Mouse (Mus musculus) heart, postnatal 14 days (tissue): ENCODE measurements around the gene Bloc1s4. TPM values are rescaled to one million over a fixed set of nuclear protein-coding genes. Genes with fewer than 3 reads are reported as not detected.
A peak's percentile ranks its signal among the peaks of the same experiment; 100 is the strongest.

Experiments
- DNase-seq, 2 experiments: peaks; one replicate each; pipeline ENCODE4 v3.0.0; 2021 to 2022
- intact Hi-C: fragments of 180-260 bp; cut with DNase I; formaldehyde crosslinking; loops from one replicate; pipeline ENCODE4 v1.15.1; 2025
- total RNA-seq, 2 experiments: library from RNA; stranded (reverse); gene quantifications; 2 replicates each; pipeline ENCODE4 v1.2.3; 2021

Bloc1s4 gene
- total RNA-seq, 2 experiments from 2014 or later = 11.9 to 12.2 TPM

- intact Hi-C loops = loop anchor here (10.0 kb wide), 1 partner anchor 162 kb away; no protein-coding TSS in a partner anchor
- DNase-seq = no peak
Observed at GRCm38 (mm10) chr5:36747071-36747470, 1.4 kb downstream of the Bloc1s4 start.

- DNase-seq = peak; percentile 81 to 92
- intact Hi-C loops = loop anchor here (1.0 to 10.0 kb wide), 3 partner anchors 140 to 279 kb away; no protein-coding TSS in a partner anchor
Observed at GRCm38 (mm10) chr5:36742126-36742848, 6.2 kb downstream of the Bloc1s4 start.

GRCm38 (mm10) chr5:36739829-36740228, 8.6 kb downstream of the Bloc1s4 start:
- intact Hi-C loops = loop anchor here (1.0 to 10.0 kb wide), 3 partner anchors 45 to 213 kb away; no protein-coding TSS in a partner anchor
- peak in 1 of 2 experiments; percentile 63 for DNase-seq

GRCm38 (mm10) chr5:36738799-36739615, 9.4 kb downstream of the Bloc1s4 start:
- DNase-seq = peak; percentile 40 to 55
- intact Hi-C loops = loop anchor here (2.0 kb wide), 1 partner anchor 44 kb away; no protein-coding TSS in a partner anchor

GRCm38 (mm10) chr5:36737765-36738164, 10.7 kb downstream of the Bloc1s4 start:
- DNase-seq = no peak
- intact Hi-C loops = loop anchor here (2.0 kb wide), 1 partner anchor 43 kb away; no protein-coding TSS in a partner anchor

GRCm38 (mm10) chr5:36736009-36736408, 12.4 kb downstream of the Bloc1s4 start:
- no peak for DNase-seq
- intact Hi-C loops = no loop called here

- intact Hi-C loops = no loop called here
- no peak for DNase-seq
Observed at GRCm38 (mm10) chr5:36735106-36735505, 13.3 kb downstream of the Bloc1s4 start.

- intact Hi-C loops = no loop called here
Observed at GRCm38 (mm10) chr5:36733405-36733804, 15.0 kb downstream of the Bloc1s4 start.

GRCm38 (mm10) chr5:36731901-36732652, 16.4 kb downstream of the Bloc1s4 start:
- no peak for DNase-seq
- intact Hi-C loops = no loop called here

More at GRCm38 (mm10) chr5:36733405-36733804, 15.0 kb downstream of the Bloc1s4 start:
- DNase-seq = no peak

- intact Hi-C loops = no loop called here
- no peak for DNase-seq
Observed at GRCm38 (mm10) chr5:36730689-36731088, 17.8 kb downstream of the Bloc1s4 start.

GRCm38 (mm10) chr5:36729923-36730322, 18.5 kb downstream of the Bloc1s4 start:
- no peak for DNase-seq
- intact Hi-C loops = no loop called here

- DNase-seq = no peak
- intact Hi-C loops = no loop called here
Observed at GRCm38 (mm10) chr5:36729086-36729473, 19.4 kb downstream of the Bloc1s4 start.

- intact Hi-C loops = no loop called here
- no peak for DNase-seq
Observed at GRCm38 (mm10) chr5:36728403-36729085, 19.9 kb downstream of the Bloc1s4 start.

- intact Hi-C loops = no loop called here
- no peak for DNase-seq
Observed at GRCm38 (mm10) chr5:36727776-36728175, 20.7 kb downstream of the Bloc1s4 start.

GRCm38 (mm10) chr5:36727136-36727535, 21.3 kb downstream of the Bloc1s4 start:
- DNase-seq = no peak
- intact Hi-C loops = no loop called here

- no peak for DNase-seq
- intact Hi-C loops = no loop called here
Observed at GRCm38 (mm10) chr5:36726387-36726801, 22.1 kb downstream of the Bloc1s4 start.

- no peak for DNase-seq
- intact Hi-C loops = no loop called here
Observed at GRCm38 (mm10) chr5:36725861-36726260, 22.6 kb downstream of the Bloc1s4 start.

GRCm38 (mm10) chr5:36724274-36724673, 24.2 kb downstream of the Bloc1s4 start:
- DNase-seq = no peak
- intact Hi-C loops = no loop called here

GRCm38 (mm10) chr5:36723356-36723755, 25.1 kb downstream of the Bloc1s4 start:
- intact Hi-C loops = no loop called here
- no peak for DNase-seq

- intact Hi-C loops = no loop called here
- peak in 1 of 2 experiments; percentile 39 for DNase-seq
Observed at GRCm38 (mm10) chr5:36722415-36722856, 26.0 kb downstream of the Bloc1s4 start.
